Mouse (Mus musculus) activated CD4-positive, CD25-positive, alpha-beta regulatory T cell (primary cell): ENCODE measurements around the gene G6pdx. TPM values are rescaled to one million over a fixed set of nuclear protein-coding genes. Genes with fewer than 3 reads are reported as not detected.

Source experiments
- polyA plus RNA-seq, 2 experiments: library from polyadenylated mRNA; unstranded; fragments of 100-300 nt; shearing (Covaris generic); gene quantifications; one replicate each; pipeline ENCODE4 v1.2.1; 2017

The G6pdx gene
- 10 to 100 TPM; 57.8 to 74.7 TPM for polyA plus RNA-seq

DNA sequence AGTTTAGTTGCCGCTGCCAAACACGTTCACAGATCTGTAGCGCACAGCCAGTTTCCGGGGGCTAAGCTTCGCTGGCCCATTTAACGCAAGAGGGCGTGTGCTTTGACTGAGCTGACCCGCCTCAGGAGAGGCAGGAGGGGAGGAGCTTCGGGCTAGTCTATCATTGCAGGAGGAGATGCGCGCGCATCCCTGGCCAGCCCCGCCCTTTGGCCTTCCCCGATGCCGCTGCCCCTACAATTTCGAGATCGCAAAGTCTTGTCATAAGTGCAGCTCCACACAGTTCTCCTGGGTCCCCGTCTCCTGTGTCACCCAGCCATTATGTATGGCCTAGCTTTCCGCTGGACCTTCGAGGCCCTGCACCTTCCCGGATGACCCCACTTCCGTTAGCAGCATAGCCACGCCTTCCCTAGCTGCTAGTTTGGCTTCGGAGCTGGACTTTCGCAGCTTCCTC, at the start of gene G6pdx:
Gene G6pdx, minus strand, starts transcription at position 369 of the 451 bp plus-strand sequence.

DNA sequence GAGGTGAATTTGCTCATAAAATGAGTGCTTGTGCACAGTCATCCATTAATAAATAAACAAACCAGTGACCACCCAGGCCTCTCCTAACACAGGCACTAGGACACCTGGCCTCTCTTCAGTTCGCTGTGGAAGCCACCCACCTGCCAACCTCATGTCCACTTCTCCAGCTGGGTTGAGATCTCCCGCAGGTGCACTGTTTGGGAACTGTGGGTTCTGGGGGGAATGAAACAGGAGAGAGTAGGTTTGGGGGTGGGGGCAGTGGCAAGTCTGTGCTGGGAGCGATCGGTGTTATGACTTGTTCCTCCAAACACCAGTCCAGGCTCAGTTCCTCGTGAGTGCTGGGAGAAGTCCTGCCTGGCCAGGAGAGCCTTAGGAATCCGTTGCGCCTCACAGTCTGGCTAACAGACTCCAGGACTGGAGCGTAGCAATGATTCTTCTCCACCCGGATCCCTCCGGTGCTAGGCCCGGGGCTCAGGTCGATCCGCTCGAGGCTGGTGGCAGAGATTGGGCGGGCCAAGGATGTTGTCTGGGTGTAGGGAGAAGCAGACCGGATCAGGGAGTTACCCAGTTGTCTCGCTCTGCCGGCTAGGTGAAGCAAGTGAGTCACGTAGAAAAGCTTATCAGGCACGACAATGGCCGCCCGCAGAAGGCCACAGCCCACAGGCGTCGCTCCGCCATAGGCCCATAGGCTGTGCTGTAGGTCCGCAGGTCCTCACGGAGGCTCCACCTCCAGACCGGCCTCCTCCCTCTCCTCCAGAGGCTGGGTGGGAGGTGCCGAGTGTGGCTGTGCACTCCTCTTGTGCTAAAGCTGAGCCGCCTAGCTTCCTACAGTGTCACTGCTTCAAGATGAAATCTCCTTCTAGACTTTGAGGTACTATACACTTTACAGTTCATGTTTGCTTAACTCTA, 36.2 kb downstream of the G6pdx start, which contains the start of the genes Fam3a and Ikbkg:
Gene Fam3a, minus strand, starts transcription at position 738 of the 909 bp plus-strand sequence.
Gene Ikbkg, plus strand, starts transcription at position 756 of the 909 bp plus-strand sequence.

DNA sequence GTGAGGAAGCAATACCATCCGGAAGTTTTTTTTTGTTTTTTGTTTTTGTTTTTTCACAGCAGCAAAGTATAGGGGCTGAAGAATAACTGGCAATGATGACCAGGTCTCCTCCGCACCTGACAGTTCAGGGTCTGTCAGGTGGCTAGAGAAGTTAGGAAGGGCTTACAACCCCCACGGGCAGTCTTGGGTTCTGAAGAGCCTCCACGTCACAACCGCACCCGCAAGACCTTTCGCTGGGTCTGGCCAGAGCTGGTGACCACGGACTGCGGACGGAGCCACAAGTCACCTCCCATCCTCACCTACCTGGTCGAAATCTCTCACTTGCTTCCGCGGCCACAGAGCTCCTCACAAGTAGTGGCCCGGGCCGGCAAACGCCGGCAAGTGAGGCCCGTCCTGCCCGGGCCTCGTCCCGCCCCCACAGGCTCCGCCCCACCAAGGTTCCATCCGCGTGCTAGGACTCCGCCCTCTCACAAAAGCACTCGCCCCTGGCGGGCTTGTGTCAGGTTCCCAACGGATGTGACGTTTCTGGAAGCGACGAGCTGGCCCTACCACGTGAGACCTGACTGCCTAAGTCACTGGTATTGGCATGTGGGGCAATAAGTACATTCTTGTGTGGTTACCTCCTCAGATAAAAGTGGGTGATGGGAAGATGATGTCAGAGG, 56.0 kb downstream of the G6pdx start, which contains the start of the genes Ubl4a and Slc10a3:
Gene Ubl4a, minus strand, starts transcription at position 331 of the 662 bp plus-strand sequence.
Gene Slc10a3, minus strand, starts transcription at position 462 of the 662 bp plus-strand sequence.

Other genes with a start within 250 kb of the G6pdx start
- 100 to 1,000 TPM; 127 to 290 TPM for gene Flna, start 179.4 kb downstream of the G6pdx start, polyA plus RNA-seq
- gene Emd, start 174.5 kb downstream of the G6pdx start, polyA plus RNA-seq, result 10 to 100 TPM; 69.5 to 74.3 TPM
- 10 to 100 TPM; 31.8 to 59.8 TPM for gene Rpl10, start 158.4 kb downstream of the G6pdx start, polyA plus RNA-seq
- gene Taz, start 147.3 kb downstream of the G6pdx start, polyA plus RNA-seq, result 100 to 1,000 TPM; 107 to 144 TPM
- 10 to 100 TPM; 17.9 to 18.4 TPM for gene Dnase1l1, start 146.9 kb downstream of the G6pdx start, polyA plus RNA-seq
- gene Atp6ap1, start 132.1 kb downstream of the G6pdx start, polyA plus RNA-seq, result 100 to 1,000 TPM; 143 to 153 TPM
- gene Gdi1, start 124.2 kb downstream of the G6pdx start, polyA plus RNA-seq, result 100 to 1,000 TPM; 223 to 256 TPM
- 10 to 100 TPM; 67.2 to 91.4 TPM for gene Fam50a, start 116.2 kb downstream of the G6pdx start, polyA plus RNA-seq
- gene Plxna3, start 100.1 kb downstream of the G6pdx start, polyA plus RNA-seq, result 1 to 10 TPM; 2.0 to 3.2 TPM
- gene Lage3, start 75.6 kb downstream of the G6pdx start, polyA plus RNA-seq, result 10 to 100 TPM; 54.4 to 73.1 TPM
- gene Ubl4a, start 56.0 kb downstream of the G6pdx start, polyA plus RNA-seq, result 10 to 100 TPM; 50.8 to 64.5 TPM
- 10 to 100 TPM; 27.8 to 37.9 TPM for gene Slc10a3, start 55.8 kb downstream of the G6pdx start, polyA plus RNA-seq
- gene Fam3a, start 35.9 kb downstream of the G6pdx start, polyA plus RNA-seq, result 10 to 100 TPM; 30.1 to 32.3 TPM
- gene Ikbkg, start 35.9 kb downstream of the G6pdx start, polyA plus RNA-seq, result 10 to 100 TPM; 28.4 to 37.6 TPM
- not detected for gene Gm6880, start 52.2 kb upstream of the G6pdx start, polyA plus RNA-seq
- gene Olfr1326-ps1, start 145.7 kb upstream of the G6pdx start, polyA plus RNA-seq, result not detected
- not detected for gene Olfr1325, start 163.5 kb upstream of the G6pdx start, polyA plus RNA-seq
- gene Gm5640, start 216.4 kb upstream of the G6pdx start, polyA plus RNA-seq, result not detected